Mouse (Mus musculus) heart, postnatal 0 days (tissue): Measurements from ENCODE around the gene Igsf9. TPM values are rescaled to one million over a fixed set of nuclear protein-coding genes. Genes with fewer than 3 reads are reported as not detected.

Experiments used
- ATAC-seq: fragments of 200-750 bp; cut with Nextera tagmentation; 2 replicates; pipeline ENCODE4 v1.8.0; 2017; ENCODE audit warnings: low read depth, moderate number of reproducible peaks, moderate library complexity; ENCODE audit not compliant: insufficient read depth
- DNase-seq: peaks from one replicate; pipeline ENCODE4 v3.0.0-alpha.2; 2016; ENCODE audit warnings: low spot score
- H3K27ac ChIP-seq: fragments of 300-500 bp; sonication (generic); 2 replicates; pipeline ENCODE4 v1.5.1; 2014; ENCODE audit warnings: low read depth, mild to moderate bottlenecking
- H3K27me3 ChIP-seq: fragments of 300-500 bp; sonication (generic); 2 replicates; pipeline ENCODE4 v1.6.1; 2014; ENCODE audit warnings: low read length, mixed read lengths; ENCODE audit not compliant: control insufficient read depth, insufficient read depth
- H3K36me3 ChIP-seq: fragments of 300-500 bp; sonication (generic); replicated peaks from 2 replicates; pipeline ENCODE4 v1.6.1; 2014; ENCODE audit warnings: low read length, mixed read lengths; ENCODE audit not compliant: control insufficient read depth, insufficient read depth
- H3K4me1 ChIP-seq: fragments of 300-500 bp; sonication (generic); 2 replicates; pipeline ENCODE4 v1.6.1; 2014; ENCODE audit warnings: antibody characterized with exemption; ENCODE audit not compliant: control insufficient read depth, insufficient read depth
- H3K4me2 ChIP-seq: fragments of 300-500 bp; sonication (generic); 2 replicates; pipeline ENCODE4 v1.6.1; 2014; ENCODE audit warnings: low read depth, mild to moderate bottlenecking, low read length, moderate library complexity
- H3K4me3 ChIP-seq: fragments of 300-500 bp; sonication (generic); 2 replicates; pipeline ENCODE4 v1.5.1; 2014; ENCODE audit warnings: low read depth, low read length
- H3K9ac ChIP-seq: fragments of 300-500 bp; sonication (generic); replicated peaks from 2 replicates; pipeline ENCODE4 v1.6.1; 2014; ENCODE audit warnings: low read depth, low read length, mixed read lengths
- H3K9me3 ChIP-seq: fragments of 300-500 bp; sonication (generic); replicated peaks from 2 replicates; pipeline ENCODE4 v1.6.1; 2016; ENCODE audit warnings: low read length; ENCODE audit not compliant: control insufficient read depth
- CTCF ChIP-seq: IDR thresholded peaks from 2 replicates; pipeline ENCODE4 v1.5.1; 2016; ENCODE audit warnings: antibody characterized with exemption, control low read depth, low read depth
- EP300 ChIP-seq: IDR thresholded peaks from 2 replicates; pipeline ENCODE4 v1.6.1; 2016; ENCODE audit warnings: antibody characterized with exemption, low read depth
- WGBS: fragments of 180-500 bp; shearing (Covaris S2); extraction: QIAGEN DNeasy Blood & Tissue Kit; methylation state at CpG from one replicate; pipeline ENCODE4 v1.1.7; 2014; 5-methylcytosine and 5-hydroxymethylcytosine counted together
- polyA plus RNA-seq: library from polyadenylated mRNA; unstranded; fragments of >200 nt; fragmentation: Nextera tagmentation; extraction: Ambion mirVana; gene quantifications from 2 replicates; pipeline ENCODE4 v1.2.1, GENCODE M21; 2015
- total RNA-seq: library from RNA; depleted of rRNA; stranded (reverse); fragments of >200 nt; gene quantifications from 2 replicates; pipeline ENCODE4 v1.2.3, GENCODE M21; 2014; ENCODE audit warnings: low replicate concordance

Igsf9 gene
- total and polyA plus RNA-seq, 2 experiments from 2014 or later, result 0.78 to 3.2 TPM

DNA sequence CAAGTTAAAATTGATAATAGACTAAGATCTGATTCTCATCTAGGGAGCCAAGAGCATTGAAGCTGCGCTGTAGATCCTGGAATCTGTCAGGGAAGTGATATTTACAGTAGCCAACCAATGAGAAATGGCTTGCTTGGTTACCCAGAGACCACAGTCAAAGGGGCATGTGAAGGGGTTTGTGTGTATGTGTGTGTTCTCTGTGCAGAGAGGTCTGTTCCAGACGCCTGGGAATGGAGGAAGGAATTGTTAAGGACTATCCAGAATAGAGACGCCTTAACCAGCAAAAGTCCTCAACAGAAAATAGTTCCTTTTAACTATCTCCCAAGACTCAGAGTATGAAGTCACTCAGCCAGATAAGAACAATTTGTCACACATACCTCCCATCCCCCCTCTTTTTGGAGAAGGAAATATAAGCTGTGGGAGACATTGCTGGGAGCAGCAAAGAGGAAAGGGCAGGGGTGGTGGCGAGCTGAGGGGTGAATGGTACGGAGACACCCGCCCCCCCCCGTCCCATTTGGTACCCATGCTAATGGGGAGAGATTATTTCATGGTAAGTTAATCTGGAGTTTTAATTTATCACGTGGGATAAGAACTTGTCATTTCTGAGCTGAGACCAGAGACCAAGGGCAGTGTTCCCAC is 11.7 kb upstream of the Igsf9 start:
- 45% methylated on average over 8 of the region's 8 CpGs for WGBS
- Histone ChIP-seq H3K27me3 (no peaks in the 10 kb centered on the region), H3K4me2 (no peak overlapping the region), H3K9me3 (no peaks in the 10 kb centered on the region), H3K9ac (no peak overlapping the region), H3K4me3 (no peak overlapping the region), H3K36me3 (no peaks in the 10 kb centered on the region), H3K4me1 (no peaks in the 10 kb centered on the region), H3K27ac (no peak overlapping the region)
- ATAC-seq (no peak), DNase-seq (no peak)
- TF ChIP-seq EP300 (no peak), CTCF (no peak)

DNA sequence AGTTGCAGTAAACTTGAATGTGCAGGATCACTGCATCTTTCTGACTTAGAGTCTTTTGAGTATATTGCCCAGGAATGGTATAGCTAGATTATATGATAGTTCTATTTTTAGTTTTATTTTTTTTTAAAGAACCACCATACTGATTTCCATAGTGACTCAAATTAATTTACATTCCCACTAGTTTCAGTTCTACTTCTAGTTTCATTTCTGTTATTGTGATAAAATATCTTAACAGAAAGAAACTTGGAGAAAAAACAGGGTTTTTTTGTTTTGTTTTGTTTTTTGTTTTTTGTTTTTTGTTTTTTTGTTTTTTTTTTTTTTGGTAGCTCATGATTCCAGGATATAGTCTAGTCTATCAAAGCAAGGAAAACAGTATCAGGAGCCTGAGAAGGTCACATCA is 8.7 kb upstream of the Igsf9 start:
- H3K9ac ChIP-seq, result no peak overlapping the region
- H3K4me2 ChIP-seq, result no peak overlapping the region
- no peak overlapping the region for H3K4me3 ChIP-seq
- TF ChIP-seq CTCF (no peak), EP300 (no peak)
- H3K27ac ChIP-seq, result no peak overlapping the region
- H3K36me3 ChIP-seq, result no peaks in the 10 kb centered on the region
- no peaks in the 10 kb centered on the region for H3K27me3 ChIP-seq
- H3K4me1 ChIP-seq, result no peaks in the 10 kb centered on the region
- no peak for DNase-seq
- no peak for ATAC-seq
- no peaks in the 10 kb centered on the region for H3K9me3 ChIP-seq

- WGBS, result 79% methylated on average over 3 of the region's 3 CpGs
- DNase-seq (no peak), ATAC-seq (no peak)
- Histone ChIP-seq H3K9me3 (no peaks in the 10 kb centered on the region), H3K9ac (no peak overlapping the region), H3K27me3 (no peaks in the 10 kb centered on the region), H3K4me2 (no peak overlapping the region), H3K36me3 (no peaks in the 10 kb centered on the region), H3K4me1 (no peaks in the 10 kb centered on the region), H3K27ac (no peak overlapping the region), H3K4me3 (no peak overlapping the region)
- TF ChIP-seq CTCF, result no peak
- TF ChIP-seq EP300, result no peak
These were observed 7.4 kb upstream of the Igsf9 start for GRCm38 (mm10) chr1:172474196-172474595.

DNA sequence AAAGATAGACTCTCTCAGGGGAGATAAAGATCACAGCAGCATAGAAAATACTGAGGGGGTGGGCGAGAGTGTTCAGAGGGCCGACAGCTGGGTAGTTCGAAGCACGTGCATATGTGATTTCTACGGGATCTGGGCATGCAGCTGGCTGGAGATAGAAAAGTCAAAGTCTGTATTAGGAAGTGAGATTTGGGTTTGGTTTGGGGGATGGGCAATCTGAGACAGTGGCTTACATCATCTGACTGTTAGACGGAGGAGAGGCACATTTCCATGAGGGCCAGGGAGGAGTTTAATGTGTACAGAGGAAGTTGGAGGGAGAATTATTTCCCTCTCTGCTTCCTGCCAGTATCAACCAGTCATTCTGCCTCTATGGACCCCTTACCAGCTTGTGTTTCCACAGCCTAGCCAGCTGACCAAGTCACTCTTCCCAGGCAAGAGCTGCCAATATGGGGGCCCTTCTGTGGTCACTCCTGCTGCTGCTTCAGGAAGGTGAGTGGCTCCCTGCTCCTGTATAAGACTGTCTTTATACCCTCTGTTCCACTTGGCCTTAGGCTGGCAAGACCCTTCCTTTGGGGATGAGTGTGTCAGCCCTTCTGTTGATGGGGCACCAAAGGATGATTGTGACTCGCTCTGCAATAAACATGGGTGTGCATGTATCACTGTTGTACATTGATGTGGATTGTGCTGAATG is 6.4 kb upstream of the Igsf9 start, which contains the start of gene Slamf9:
TSS of gene Slamf9 (plus strand) at position 305 of the 688 bp plus-strand sequence.
- no peak within 1 kb of the TSS for H3K4me3 ChIP-seq
- H3K27ac ChIP-seq, result no peak within 1 kb of the TSS
- ATAC-seq, result peak; percentile 63
- H3K9ac ChIP-seq, result no peak within 1 kb of the TSS
- no peak within 1 kb of the TSS for H3K4me2 ChIP-seq
- 43% methylated on average over 7 of the region's 7 CpGs for WGBS
- peak; percentile 30 for DNase-seq
- no peaks in the 10 kb centered on the region for H3K9me3 ChIP-seq
- no peak for TF ChIP-seq CTCF
- TF ChIP-seq EP300, result no peak
- H3K36me3 ChIP-seq, result no peaks in the 10 kb centered on the region
- H3K27me3 ChIP-seq, result no peaks in the 10 kb centered on the region
- H3K4me1 ChIP-seq, result no peaks in the 10 kb centered on the region

- Histone ChIP-seq H3K4me2 (no peak overlapping the region), H3K9me3 (no peaks in the 10 kb centered on the region), H3K4me1 (peaks cover 4% of the 10 kb centered on the region), H3K27me3 (no peaks in the 10 kb centered on the region), H3K9ac (no peak overlapping the region), H3K27ac (no peak overlapping the region), H3K36me3 (no peaks in the 10 kb centered on the region), H3K4me3 (no peak overlapping the region)
- WGBS, result 68% methylated on average over 5 of the region's 5 CpGs
- no peak for DNase-seq
- ATAC-seq, result no peak
- TF ChIP-seq EP300, result no peak
- TF ChIP-seq CTCF, result no peak
These were observed 3.6 kb upstream of the Igsf9 start for GRCm38 (mm10) chr1:172478020-172478419.

GRCm38 (mm10) chr1:172480376-172480775 is 1.2 kb upstream of the Igsf9 start:
- H3K27ac ChIP-seq, result no peak overlapping the region
- H3K9ac ChIP-seq, result no peak overlapping the region
- H3K27me3 ChIP-seq, result no peaks in the 10 kb centered on the region
- no peaks in the 10 kb centered on the region for H3K36me3 ChIP-seq
- H3K4me1 ChIP-seq, result peaks cover 4% of the 10 kb centered on the region
- WGBS, result 86% methylated on average over 4 of the region's 4 CpGs
- H3K4me2 ChIP-seq, result no peak overlapping the region
- TF ChIP-seq CTCF (no peak), EP300 (no peak)
- ATAC-seq (no peak), DNase-seq (no peak)
- H3K4me3 ChIP-seq, result no peak overlapping the region
- no peaks in the 10 kb centered on the region for H3K9me3 ChIP-seq
